Mouse (Mus musculus): ENCODE results near the gene Cdc42se1. TPM values are rescaled to one million over a fixed set of nuclear protein-coding genes. Genes with fewer than 3 reads are reported as not detected.
A peak's percentile ranks its signal among the peaks of the same experiment; 100 is the strongest.

Gene Cdc42se1
- polyA plus RNA-seq, 1 experiment from 2014 or later: 49.3 TPM

DNA sequence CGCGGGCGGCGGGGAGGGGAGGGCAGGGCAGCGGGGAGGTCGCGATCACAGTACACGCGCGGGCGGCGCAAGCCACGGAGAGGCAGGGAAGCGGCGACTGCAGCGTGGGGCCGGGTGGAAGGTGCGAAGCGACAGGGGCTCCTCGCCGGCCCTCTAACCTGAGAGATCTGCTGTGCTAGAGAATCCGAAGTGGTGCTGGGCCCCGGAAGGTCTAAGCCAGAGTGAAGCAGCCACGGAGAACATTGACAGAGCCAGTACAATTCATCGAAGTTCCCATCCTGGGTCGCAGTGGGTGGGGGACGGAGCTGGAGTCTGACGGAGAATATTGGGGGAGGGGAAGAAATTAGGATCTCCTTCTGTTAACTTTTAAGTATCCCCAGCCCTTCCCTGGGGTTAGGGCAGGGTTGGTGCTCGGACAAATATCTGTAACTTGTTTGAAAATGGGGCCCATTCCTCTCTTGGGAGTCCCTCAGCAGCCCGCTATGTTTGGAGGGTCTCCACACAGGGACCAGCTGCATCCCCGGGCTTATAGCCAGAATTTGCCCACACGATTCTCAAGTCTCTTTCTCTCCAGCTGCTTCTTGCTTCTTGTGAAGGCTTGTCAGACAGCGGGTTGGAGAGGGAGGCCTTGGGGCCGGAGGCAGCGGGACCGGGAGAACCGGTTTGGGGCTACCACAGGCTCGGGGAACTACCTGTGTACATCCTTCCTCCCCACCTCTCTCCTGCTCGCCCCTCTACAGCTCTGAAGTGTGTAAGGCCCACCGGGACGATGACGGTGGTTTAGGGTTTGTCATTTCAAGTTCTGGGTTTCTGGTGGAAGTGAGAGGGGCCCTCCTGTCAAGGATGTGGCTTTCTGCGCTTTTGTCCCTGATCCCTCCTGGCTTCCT is 605 bp downstream of the Cdc42se1 start:
- peak overlapping the region; percentile 90 for H3K4me2 ChIP-seq
- peak overlapping the region; percentile 59 for H3K4me3 ChIP-seq
- ATAC-seq (replicated peaks): peak; percentile 6; the same call in 1 of the 2 replicates
- peak overlapping the region; percentile 97 for H3K27ac ChIP-seq
- H3K27me3 ChIP-seq (replicated peaks): no peaks in the 10 kb centered on the region
- H3K36me3 ChIP-seq (replicated peaks): peaks cover 21% of the 10 kb centered on the region
- WGBS: 1% methylated on average over 39 of the region's 43 CpGs
- no peaks in the 10 kb centered on the region for H3K9me3 ChIP-seq
- H3K9ac ChIP-seq: peak overlapping the region; percentile 79
- H3K4me1 ChIP-seq: peaks cover 53% of the 10 kb centered on the region

DNA sequence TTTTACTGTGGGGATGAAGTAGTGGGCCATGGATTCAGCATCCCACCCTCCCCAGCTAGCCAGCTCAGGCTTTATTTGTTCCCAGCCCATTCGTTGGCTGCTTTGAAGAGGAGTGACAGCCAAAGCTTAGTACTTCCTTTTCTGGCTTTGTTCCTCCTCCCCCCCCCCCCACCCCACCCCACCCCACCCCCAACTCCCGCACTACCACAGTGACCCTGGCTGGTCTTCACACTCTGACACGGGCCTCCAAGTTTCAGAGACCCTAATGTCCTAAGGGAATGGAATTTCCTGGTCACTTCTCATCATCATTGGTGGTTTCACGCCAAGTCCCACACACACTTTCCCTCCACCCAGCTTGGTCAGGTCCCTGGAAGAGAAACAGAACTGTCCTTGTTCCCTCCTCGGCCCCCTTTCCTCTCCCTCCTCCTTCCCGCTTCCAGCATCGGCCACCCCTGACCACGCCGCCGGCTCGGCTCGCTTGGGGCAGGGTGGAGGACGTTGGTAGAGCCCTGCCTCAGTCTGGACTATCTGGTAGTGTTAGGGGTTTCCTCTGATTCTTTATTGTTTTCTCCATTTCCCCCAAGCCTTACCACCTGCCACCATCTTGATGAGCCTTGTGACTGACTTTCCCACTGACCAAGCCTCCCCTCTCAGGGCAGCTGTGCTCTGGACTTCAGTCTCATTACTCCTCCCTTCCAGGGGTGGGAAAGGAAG is 1.4 kb downstream of the Cdc42se1 start:
- H3K27me3 ChIP-seq (replicated peaks): no peaks in the 10 kb centered on the region
- H3K4me2 ChIP-seq: peak overlapping the region; percentile 90
- peaks cover 27% of the 10 kb centered on the region for H3K36me3 ChIP-seq (replicated peaks)
- peak overlapping the region; percentile 79 for H3K9ac ChIP-seq
- peaks cover 45% of the 10 kb centered on the region for H3K4me1 ChIP-seq
- peak overlapping the region; percentile 59 for H3K4me3 ChIP-seq
- H3K27ac ChIP-seq: peak overlapping the region; percentile 97
- 3% methylated on average over 13 of the region's 13 CpGs for WGBS
- ATAC-seq (replicated peaks): 0 out of 2 replicates have a peak, but pooled peaks have one; percentile 3
- H3K9me3 ChIP-seq: no peaks in the 10 kb centered on the region

DNA sequence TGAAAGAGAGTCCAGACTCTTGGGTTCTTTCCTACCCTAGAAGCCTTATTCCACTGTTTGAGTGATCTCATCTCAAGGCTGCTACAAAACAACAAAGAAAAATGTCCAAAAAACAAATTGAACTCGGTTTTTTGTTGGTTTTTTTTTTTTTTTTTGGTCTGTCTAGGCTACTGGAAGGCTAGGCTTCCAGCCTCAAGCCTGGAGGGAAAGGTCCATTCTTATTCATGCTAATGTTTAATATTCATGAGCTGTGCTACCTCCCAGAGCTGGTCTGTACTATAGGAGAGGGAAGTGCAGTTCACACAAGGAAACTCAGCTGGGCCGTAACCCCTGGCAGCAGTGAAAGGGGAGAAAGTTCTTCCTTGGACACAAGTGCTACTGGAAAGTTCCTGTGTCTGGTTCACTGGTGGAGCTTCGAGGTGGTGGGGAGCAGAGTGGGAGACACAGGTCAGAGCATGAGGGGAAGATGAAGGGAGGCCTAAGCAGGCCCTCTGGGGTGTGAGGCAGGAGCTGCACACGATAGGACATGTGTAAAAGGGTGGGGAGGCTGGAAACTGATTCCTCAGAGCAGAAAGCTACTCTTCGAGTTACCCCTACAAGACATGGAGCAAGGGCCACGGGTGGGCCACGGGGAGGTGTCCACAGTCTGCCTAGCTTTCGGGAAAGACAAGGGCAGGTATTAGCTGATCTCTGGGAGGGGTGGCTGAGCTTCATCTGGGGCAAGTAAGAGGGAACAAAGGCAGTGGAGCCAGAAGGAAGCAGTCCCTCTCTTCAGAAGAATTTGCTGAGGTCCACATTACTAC is 2.2 kb downstream of the Cdc42se1 start:
- Histone ChIP-seq H3K4me1 (peaks cover 38% of the 10 kb centered on the region), H3K27me3 (replicated peaks) (no peaks in the 10 kb centered on the region), H3K27ac (peak overlapping the region; percentile 97), H3K4me2 (peak overlapping the region; percentile 90), H3K36me3 (replicated peaks) (peaks cover 35% of the 10 kb centered on the region), H3K9me3 (no peaks in the 10 kb centered on the region), H3K4me3 (peak overlapping the region; percentile 59), H3K9ac (peak overlapping the region; percentile 79)
- no peak for ATAC-seq (replicated peaks)
- 25% methylated on average over 8 of the region's 8 CpGs for WGBS

DNA sequence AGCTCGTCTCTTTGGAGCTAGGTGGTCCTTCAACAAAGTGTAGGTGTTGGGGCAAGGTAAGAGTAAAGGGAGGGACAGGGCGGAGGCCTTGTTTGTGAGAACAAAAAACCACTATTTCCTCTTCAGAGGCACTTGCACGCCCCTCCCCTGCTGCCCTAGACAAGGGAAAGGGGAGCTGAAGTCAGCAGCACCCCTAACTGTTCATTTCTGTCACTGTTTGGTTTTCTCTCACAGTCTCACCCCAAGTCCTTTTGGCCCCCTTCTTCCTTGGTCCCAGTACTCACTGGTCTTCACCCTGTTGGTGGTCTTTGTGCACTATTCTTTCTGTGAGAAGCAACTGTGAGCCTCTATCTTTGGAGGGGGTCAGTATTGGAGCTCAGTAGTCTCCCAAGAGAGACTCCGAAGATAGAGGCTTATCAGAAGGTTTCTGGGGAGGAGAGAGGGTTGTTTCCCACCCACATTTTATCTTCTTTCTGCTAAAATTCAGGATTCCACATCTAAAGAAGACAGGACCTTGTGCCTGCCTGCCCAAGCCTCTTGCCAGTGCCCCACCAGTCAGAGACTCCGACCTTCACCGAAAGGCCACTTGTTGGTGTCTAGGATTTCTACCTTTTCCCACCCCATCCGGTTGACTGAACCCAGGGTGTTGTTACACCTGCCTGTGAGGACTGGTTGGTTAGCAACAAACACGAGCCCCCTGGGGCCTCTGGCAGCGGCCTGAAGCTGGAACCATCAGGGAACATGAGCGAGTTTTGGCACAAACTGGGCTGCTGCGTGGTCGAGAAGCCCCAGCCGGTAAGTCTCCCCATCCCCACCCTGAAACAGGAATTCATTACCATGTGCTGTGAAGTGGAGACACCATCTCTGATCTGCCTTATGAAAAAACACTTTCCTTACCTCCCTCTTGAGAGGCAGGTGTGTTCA is 3.0 kb downstream of the Cdc42se1 start, which contains the start of gene Mllt11:
Gene Mllt11 (minus strand): TSS at position 874 of the 924 bp plus-strand sequence.
- WGBS: 80% methylated on average over 13 of the region's 13 CpGs
- H3K36me3 ChIP-seq (replicated peaks): peaks cover 42% of the 10 kb centered on the region
- 0 out of 2 replicates have a peak within 1 kb of the TSS, but pooled peaks have one; percentile 79 for H3K9ac ChIP-seq
- H3K27me3 ChIP-seq (replicated peaks): no peaks in the 10 kb centered on the region
- no peaks in the 10 kb centered on the region for H3K9me3 ChIP-seq
- peak within 1 kb of the TSS; percentile 97 for H3K27ac ChIP-seq
- peak within 1 kb of the TSS; percentile 90 for H3K4me2 ChIP-seq
- no peak for ATAC-seq (replicated peaks)
- peak within 1 kb of the TSS; percentile 59 for H3K4me3 ChIP-seq
- H3K4me1 ChIP-seq: peaks cover 29% of the 10 kb centered on the region

DNA sequence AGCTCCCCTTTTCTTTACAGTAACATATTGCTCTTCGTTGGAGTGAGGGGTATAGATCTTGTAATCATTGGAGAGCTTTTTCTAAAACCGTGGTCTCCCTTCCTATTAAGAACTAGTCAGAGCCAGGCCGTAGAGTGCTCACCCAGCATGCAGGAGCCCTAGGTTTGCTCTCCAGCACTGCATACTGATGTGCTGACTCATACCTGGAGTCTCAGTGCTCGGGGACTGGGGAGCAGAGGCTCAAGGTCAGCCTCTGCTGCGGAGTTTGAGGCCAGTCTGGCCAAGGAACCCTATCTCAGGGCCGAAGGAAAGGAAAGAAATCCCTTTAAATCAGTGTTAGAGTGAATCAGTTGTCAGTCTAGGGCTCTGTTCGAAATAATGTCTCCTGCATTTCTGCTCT is 4.2 kb downstream of the Cdc42se1 start:
- no peak for ATAC-seq (replicated peaks)
- no peaks in the 10 kb centered on the region for H3K9me3 ChIP-seq
- H3K9ac ChIP-seq: no peak overlapping the region
- no peaks in the 10 kb centered on the region for H3K27me3 ChIP-seq (replicated peaks)
- 88% methylated on average over 7 of the region's 7 CpGs for WGBS
- H3K36me3 ChIP-seq (replicated peaks): peaks cover 45% of the 10 kb centered on the region
- peaks cover 28% of the 10 kb centered on the region for H3K4me1 ChIP-seq
- no peak overlapping the region for H3K4me2 ChIP-seq
- H3K27ac ChIP-seq: no peak overlapping the region
- no peak overlapping the region for H3K4me3 ChIP-seq

DNA sequence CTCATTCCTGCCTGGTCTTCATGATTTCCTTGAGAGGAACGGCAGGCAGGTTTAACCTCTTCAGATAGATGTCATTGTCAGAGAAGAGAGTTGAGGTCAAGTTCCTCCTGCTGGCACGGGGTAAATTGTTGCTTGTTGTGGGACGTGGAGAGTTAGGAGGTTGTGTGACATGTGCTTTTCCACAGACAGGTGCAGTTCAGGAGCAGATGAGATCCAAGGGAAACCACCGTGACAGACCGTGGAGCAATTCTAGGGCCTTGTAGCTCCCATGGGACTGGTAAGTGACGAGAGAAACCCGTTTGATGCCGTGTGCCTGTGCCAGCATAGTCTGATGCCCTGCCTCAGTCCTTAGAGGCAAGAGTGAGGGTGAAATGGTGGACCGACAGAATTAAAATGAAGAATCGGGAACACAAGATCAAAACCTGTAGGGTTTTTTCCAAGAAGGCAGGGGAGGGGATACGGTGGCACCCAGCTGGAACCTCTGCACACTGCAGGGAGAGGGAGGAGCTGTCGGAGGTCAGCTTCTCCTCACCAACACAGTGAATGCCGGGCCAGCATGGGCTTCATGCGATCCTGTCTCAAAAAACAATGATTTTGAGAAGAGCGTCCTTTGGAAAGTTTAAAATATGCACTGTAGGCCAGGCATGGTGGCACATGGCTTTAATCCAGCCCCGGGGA is 4.9 kb downstream of the Cdc42se1 start:
- H3K9ac ChIP-seq: no peak overlapping the region
- no peak overlapping the region for H3K4me3 ChIP-seq
- WGBS: 83% methylated on average over 16 of the region's 16 CpGs

DNA sequence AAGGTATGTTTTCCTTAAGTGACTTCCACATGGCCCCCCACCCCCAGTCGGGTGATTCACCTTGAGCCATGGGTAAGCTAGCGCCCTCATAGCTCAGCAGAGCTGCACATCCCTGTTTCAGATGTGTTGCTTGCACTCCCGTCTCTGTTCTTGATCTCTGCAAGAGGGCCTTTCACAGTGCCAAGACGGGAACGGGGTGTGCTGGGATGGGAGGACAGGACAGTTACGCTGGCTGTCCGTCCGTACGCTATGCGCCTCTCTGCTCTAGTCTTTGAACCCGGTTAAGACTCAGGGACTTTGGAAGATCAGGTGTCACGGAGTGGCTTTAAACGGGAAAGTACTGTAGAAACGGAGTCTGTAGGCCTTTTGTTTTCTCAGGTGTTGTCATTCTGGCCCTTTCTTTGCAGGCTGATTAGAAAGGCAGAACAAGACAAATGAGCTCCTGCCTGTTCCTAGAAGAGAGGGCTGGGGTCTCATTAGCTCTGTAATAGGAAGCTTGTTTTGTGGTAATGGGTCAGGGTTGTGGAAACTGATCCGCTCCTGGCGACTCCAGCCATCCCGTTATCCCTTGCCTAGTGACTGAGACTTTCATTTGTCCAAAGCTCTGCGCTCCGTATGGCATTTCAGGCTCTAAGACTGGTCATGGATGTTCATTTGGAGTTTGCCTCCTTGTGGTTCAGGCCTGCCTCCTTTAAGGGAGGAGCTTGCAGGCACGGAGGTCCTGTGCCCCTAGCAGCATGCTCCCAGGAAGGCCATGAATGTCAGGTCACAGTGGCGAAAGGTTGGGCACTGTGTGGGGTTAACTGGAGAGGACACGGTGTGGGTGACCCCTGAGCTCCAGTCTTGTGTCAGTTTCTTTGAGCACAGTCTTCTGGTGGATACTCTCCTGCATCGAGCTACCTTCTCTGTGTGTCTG is 7.1 kb downstream of the Cdc42se1 start:
- H3K36me3 ChIP-seq (replicated peaks): peaks cover 48% of the 10 kb centered on the region
- H3K9ac ChIP-seq: no peak overlapping the region
- H3K27ac ChIP-seq: no peak overlapping the region
- ATAC-seq (replicated peaks): no peak
- H3K9me3 ChIP-seq: no peaks in the 10 kb centered on the region
- H3K4me2 ChIP-seq: no peak overlapping the region
- H3K4me3 ChIP-seq: no peak overlapping the region
- peaks cover 16% of the 10 kb centered on the region for H3K4me1 ChIP-seq
- no peaks in the 10 kb centered on the region for H3K27me3 ChIP-seq (replicated peaks)
- 82% methylated on average over 23 of the region's 23 CpGs for WGBS

More for the DNA sequence above, 4.9 kb downstream of the Cdc42se1 start:
- H3K4me1 ChIP-seq: peaks cover 28% of the 10 kb centered on the region
- no peaks in the 10 kb centered on the region for H3K27me3 ChIP-seq (replicated peaks)
- peaks cover 48% of the 10 kb centered on the region for H3K36me3 ChIP-seq (replicated peaks)
- H3K4me2 ChIP-seq: no peak overlapping the region
- H3K9me3 ChIP-seq: no peaks in the 10 kb centered on the region
- ATAC-seq (replicated peaks): no peak
- H3K27ac ChIP-seq: no peak overlapping the region

DNA sequence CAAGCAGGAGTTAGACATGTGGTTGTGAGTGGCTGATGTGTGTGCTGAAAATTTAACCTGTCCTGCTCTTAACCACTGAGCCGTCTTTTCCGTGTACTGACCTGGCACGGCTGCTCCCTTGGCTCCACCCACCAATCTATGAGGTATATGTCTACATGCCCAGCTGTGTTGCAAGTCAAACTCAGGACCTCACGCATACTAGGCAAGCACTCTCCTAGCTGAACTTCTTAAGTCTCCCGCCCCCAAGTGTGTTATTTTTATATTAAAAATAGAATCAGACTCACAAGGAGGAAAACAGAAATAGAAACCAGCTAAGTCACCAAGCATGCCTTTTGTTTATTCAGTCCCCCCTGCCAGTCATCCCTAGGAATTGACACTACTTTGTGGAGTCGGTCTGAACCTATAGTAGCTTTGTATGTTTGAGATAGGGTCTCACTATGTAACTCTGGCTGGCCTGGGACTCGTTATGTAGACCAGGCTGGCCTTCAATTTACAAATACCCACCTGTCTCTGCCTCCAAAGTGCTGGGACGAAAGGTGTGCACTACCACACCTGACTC is 9.1 kb downstream of the Cdc42se1 start:
- Histone ChIP-seq H3K4me3 (no peak overlapping the region), H3K9ac (no peak overlapping the region), H3K27ac (no peak overlapping the region), H3K9me3 (no peaks in the 10 kb centered on the region), H3K36me3 (replicated peaks) (peaks cover 41% of the 10 kb centered on the region), H3K4me1 (no peaks in the 10 kb centered on the region), H3K27me3 (replicated peaks) (no peaks in the 10 kb centered on the region), H3K4me2 (no peak overlapping the region)
- no peak for ATAC-seq (replicated peaks)
- WGBS: 95% methylated on average over 8 of the region's 8 CpGs

DNA sequence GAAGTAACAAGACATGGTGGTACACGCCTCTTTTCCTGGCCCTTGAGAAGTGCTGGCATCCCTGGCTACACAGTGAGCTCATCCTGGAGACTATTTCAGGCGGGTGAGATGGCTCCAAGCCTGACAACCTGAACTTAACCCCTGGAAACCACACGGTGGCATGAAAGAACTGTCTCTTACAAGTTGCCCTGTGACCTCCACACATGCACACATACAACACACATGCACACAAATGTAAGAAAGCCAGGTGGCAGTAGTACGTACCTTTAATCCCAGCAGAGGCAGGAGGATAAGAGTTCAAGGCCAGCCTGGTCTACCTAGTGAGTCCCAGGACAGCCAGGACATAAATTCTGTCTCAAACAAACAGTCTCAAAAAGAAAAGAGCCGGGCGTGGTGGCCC is 10.5 kb downstream of the Cdc42se1 start:
- 88% methylated on average over 6 of the region's 6 CpGs for WGBS
- Histone ChIP-seq H3K4me3 (no peak overlapping the region), H3K9me3 (no peaks in the 10 kb centered on the region)

DNA sequence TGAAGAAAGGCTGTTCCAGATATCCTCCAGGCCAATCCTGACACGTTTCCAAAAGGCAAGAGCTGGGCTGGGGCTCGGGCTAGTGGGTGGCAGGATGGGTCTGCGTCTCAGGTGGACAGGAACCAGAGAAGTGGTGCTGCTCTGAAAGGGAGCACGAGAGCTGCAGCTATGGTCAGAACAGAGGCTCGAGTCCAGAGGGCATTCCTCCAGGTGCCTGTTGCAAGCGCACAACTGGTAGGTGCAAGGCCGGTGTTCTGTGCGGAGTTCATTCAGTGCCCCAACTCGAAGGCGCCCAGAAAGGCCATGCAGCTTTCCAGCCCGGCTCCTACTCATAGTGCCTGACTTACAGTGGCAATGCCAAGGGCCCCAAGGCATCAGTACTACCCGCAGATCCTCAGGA is 11.4 kb downstream of the Cdc42se1 start:
- H3K27ac ChIP-seq: no peak overlapping the region
- no peak for ATAC-seq (replicated peaks)
- H3K27me3 ChIP-seq (replicated peaks): no peaks in the 10 kb centered on the region
- H3K4me3 ChIP-seq: no peak overlapping the region
- H3K4me1 ChIP-seq: no peaks in the 10 kb centered on the region
- no peak overlapping the region for H3K4me2 ChIP-seq
- peaks cover 20% of the 10 kb centered on the region for H3K36me3 ChIP-seq (replicated peaks)
- WGBS: 88% methylated on average over 12 of the region's 12 CpGs
- no peak overlapping the region for H3K9ac ChIP-seq
- H3K9me3 ChIP-seq: no peaks in the 10 kb centered on the region

More for the DNA sequence above, 10.5 kb downstream of the Cdc42se1 start:
- H3K27ac ChIP-seq: no peak overlapping the region
- H3K9ac ChIP-seq: no peak overlapping the region
- H3K4me1 ChIP-seq: no peaks in the 10 kb centered on the region
- H3K36me3 ChIP-seq (replicated peaks): peaks cover 27% of the 10 kb centered on the region
- H3K27me3 ChIP-seq (replicated peaks): no peaks in the 10 kb centered on the region
- H3K4me2 ChIP-seq: no peak overlapping the region
- no peak for ATAC-seq (replicated peaks)
